Mouse (Mus musculus) myocyte (in vitro differentiated cells): Measurements from ENCODE around the gene Iqschfp. TPM values are rescaled to one million over a fixed set of nuclear protein-coding genes. Genes with fewer than 3 reads are reported as not detected.

ENCODE experiments used
- H3K27me3 ChIP-seq: one replicate; pipeline ENCODE4 v1.6.1; 2011; ENCODE audit not compliant: control insufficient read depth, insufficient read depth, insufficient read length
- H3K36me3 ChIP-seq: one replicate; pipeline ENCODE4 v1.6.1; 2011; ENCODE audit not compliant: control insufficient read depth, insufficient read depth
- H3K4me2 ChIP-seq: one replicate; pipeline ENCODE4 v1.6.1; 2011; ENCODE audit warnings: low read depth, control low read depth
- H3K4me3 ChIP-seq: one replicate; pipeline ENCODE4 v1.5.1; 2011; ENCODE audit warnings: mild to moderate bottlenecking, control low read depth, moderate library complexity
- H3K79me2 ChIP-seq: one replicate; pipeline ENCODE4 v1.6.1; 2011; ENCODE audit not compliant: control insufficient read depth, insufficient read depth
- H3ac ChIP-seq: one replicate; pipeline ENCODE4 v1.6.1; 2011; ENCODE audit not compliant: control insufficient read depth, insufficient read length
- CEBPB ChIP-seq: IDR thresholded peaks from 2 replicates; pipeline ENCODE4 v1.6.1; 2011; ENCODE audit warnings: mild to moderate bottlenecking, moderate library complexity; ENCODE audit not compliant: poor library complexity, insufficient read depth, severe bottlenecking
- E2F4 ChIP-seq: IDR thresholded peaks from one replicate; pipeline ENCODE4 v1.6.1; 2011; ENCODE audit warnings: mild to moderate bottlenecking, control low read depth, moderate library complexity; ENCODE audit not compliant: insufficient read depth
- MAX ChIP-seq: IDR thresholded peaks from one replicate; pipeline ENCODE4 v1.6.1; 2011; ENCODE audit warnings: low read depth, mild to moderate bottlenecking, control low read depth
- MYOD1 ChIP-seq, 3 experiments: IDR thresholded peaks; one replicate each; pipeline ENCODE4 v1.6.1; 2011; ENCODE audit warnings: control low read depth in 2 of 3, low read depth in 2 of 3, mild to moderate bottlenecking in 2 of 3, moderate library complexity in 1 of 3; ENCODE audit not compliant: insufficient read length in 2 of 3, control insufficient read depth in 1 of 3
- MYOG ChIP-seq, 3 experiments: IDR thresholded peaks; one replicate each; pipeline ENCODE4 v1.6.1; 2011; ENCODE audit warnings: control low read depth in 2 of 3, low read depth in 2 of 3, mild to moderate bottlenecking in 2 of 3; ENCODE audit not compliant: insufficient read length in 2 of 3, control insufficient read depth in 1 of 3, insufficient read depth in 1 of 3
- POLR2A ChIP-seq: IDR thresholded peaks from one replicate; pipeline ENCODE4 v1.6.1; 2011; ENCODE audit warnings: low read depth, mild to moderate bottlenecking, control low read depth, moderate library complexity; ENCODE audit not compliant: insufficient read length
- POLR2AphosphoS2 ChIP-seq: IDR thresholded peaks from one replicate; pipeline ENCODE4 v1.6.1; 2011; ENCODE audit warnings: low read depth, control low read depth; ENCODE audit not compliant: insufficient read length
- REST ChIP-seq: IDR thresholded peaks from one replicate; pipeline ENCODE4 v1.6.1; 2011; ENCODE audit warnings: mild to moderate bottlenecking, control low read depth, moderate library complexity; ENCODE audit not compliant: insufficient read depth, insufficient read length
- SRF ChIP-seq: IDR thresholded peaks from one replicate; pipeline ENCODE4 v1.6.1; 2011; ENCODE audit warnings: low read depth; ENCODE audit not compliant: control insufficient read depth, insufficient read length
- TCF12 ChIP-seq: IDR thresholded peaks from one replicate; pipeline ENCODE4 v1.6.1; 2011; ENCODE audit warnings: mild to moderate bottlenecking, control low read depth; ENCODE audit not compliant: poor library complexity, insufficient read depth, severe bottlenecking
- TCF3 ChIP-seq: IDR thresholded peaks from one replicate; pipeline ENCODE4 v1.6.1; 2011; ENCODE audit warnings: low read depth, control low read depth; ENCODE audit not compliant: insufficient read length
- USF1 ChIP-seq: IDR thresholded peaks from one replicate; pipeline ENCODE4 v1.6.1; 2011; ENCODE audit warnings: low read depth, mild to moderate bottlenecking, control low read depth, moderate library complexity
- polyA plus RNA-seq: library from polyadenylated mRNA; unstranded; fragments of >200 nt; fragmentation: generic; extraction: Trizol; gene quantifications from one replicate; pipeline ENCODE4 v1.2.1, GENCODE M21; 2012; ENCODE audit warnings: missing spikeins

Iqschfp gene
- polyA plus RNA-seq, 1 experiment = not detected

- H3K36me3 ChIP-seq = no peaks in the 10 kb centered on the region
- no peak for TF ChIP-seq MYOD1 (IDR thresholded peaks at IDR 0.05; ENCODE audit: control insufficient read depth in 1 of 3, insufficient read length in 2 of 3, low read depth in 2 of 3)
- no peak overlapping the region for H3K4me2 ChIP-seq
- no peak overlapping the region for H3ac ChIP-seq
- no peaks in the 10 kb centered on the region for H3K79me2 ChIP-seq
- H3K4me3 ChIP-seq = no peak overlapping the region
- no peaks in the 10 kb centered on the region for H3K27me3 ChIP-seq
Measured at GRCm38 (mm10) chr3:68487621-68488020, 595.6 kb downstream of the Iqschfp start.

DNA sequence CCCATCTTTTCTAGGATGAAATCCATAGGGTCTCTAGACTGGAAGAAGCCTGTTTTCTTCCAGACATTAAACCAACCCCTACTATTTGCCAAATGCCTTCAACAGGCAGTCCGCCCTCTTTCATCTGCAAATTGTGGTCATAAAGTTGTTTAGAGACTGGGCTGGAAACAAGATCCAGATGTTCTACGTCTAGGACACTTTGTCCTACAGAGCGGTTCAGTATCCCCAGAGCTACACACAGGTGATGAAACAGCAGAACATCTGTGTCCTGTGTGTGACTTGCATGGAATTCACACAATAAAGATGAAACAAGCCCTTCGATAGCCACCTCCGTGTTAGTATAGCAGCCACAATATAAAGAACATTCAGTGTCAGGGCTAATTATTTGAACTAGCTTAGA is 596.3 kb downstream of the Iqschfp start:
- Histone ChIP-seq H3K4me2 (no peak overlapping the region), H3K36me3 (no peaks in the 10 kb centered on the region), H3K4me3 (no peak overlapping the region), H3K27me3 (no peaks in the 10 kb centered on the region), H3K79me2 (no peaks in the 10 kb centered on the region), H3ac (no peak overlapping the region)
- TF ChIP-seq REST (no peak), SRF (no peak)

DNA sequence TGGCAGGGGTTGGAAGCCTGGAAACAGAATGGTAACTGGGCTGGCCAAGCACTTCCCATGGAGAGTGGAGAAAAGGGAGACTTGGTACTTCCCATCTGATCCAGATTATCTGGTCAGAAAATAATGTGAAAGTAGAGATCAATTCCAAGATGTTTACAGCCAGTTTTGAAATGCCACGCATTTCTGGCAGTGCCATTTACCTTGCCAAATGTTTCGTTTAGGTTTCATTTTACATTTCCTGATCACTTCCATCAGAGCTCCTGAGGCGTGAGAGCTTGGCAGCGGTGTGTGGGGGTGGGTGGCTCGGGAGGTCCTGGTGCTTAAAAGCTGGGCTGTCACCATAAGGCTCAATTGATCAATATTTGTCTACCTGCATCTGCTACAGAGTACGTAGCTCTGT is 599.5 kb downstream of the Iqschfp start:
- Histone ChIP-seq H3K79me2 (peaks cover 10% of the 10 kb centered on the region), H3K36me3 (no peaks in the 10 kb centered on the region), H3K4me2 (no peak overlapping the region), H3K4me3 (no peak overlapping the region), H3K27me3 (no peaks in the 10 kb centered on the region), H3ac (no peak overlapping the region)
- TF ChIP-seq POLR2AphosphoS2 = no peak
- TF ChIP-seq MYOG (IDR thresholded peaks at IDR 0.05; ENCODE audit: control insufficient read depth in 1 of 3, insufficient read depth in 1 of 3, insufficient read length in 2 of 3, low read depth in 2 of 3) = no peak
- no peak for TF ChIP-seq MYOD1 (IDR thresholded peaks at IDR 0.05; ENCODE audit: control insufficient read depth in 1 of 3, insufficient read length in 2 of 3, low read depth in 2 of 3)
- no peak for TF ChIP-seq CEBPB
- TF ChIP-seq TCF3 = no peak
- TF ChIP-seq E2F4 = no peak
- no peak for TF ChIP-seq REST
- TF ChIP-seq TCF12 = no peak
- no peak for TF ChIP-seq SRF
- TF ChIP-seq POLR2A = no peak
- TF ChIP-seq MAX = no peak
- TF ChIP-seq USF1 = no peak

DNA sequence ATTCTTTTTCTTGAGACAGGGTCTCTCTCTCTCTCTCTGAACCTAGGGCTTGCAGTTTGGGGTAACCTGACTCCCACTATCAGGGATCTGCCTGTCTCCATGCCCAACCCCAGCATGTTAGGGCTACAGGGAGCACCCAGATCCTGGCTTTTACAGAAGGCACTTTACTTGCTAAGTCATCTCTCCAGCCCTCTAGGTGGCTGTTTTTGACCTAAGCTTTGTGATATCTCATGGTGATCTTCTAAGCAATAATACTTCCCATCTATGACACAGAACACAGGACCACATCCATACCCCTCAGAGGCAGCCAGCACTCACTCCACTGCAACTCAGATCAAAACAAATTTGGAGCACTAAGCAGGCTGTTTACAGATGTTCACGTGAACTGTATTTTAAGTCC is 600.0 kb downstream of the Iqschfp start:
- H3ac ChIP-seq = no peak overlapping the region
- peaks cover 16% of the 10 kb centered on the region for H3K79me2 ChIP-seq
- TF ChIP-seq E2F4 (no peak), CEBPB (no peak), REST (no peak), SRF (no peak), TCF12 (no peak), POLR2A (no peak)
- H3K36me3 ChIP-seq = no peaks in the 10 kb centered on the region
- peak overlapping the region; percentile 71 for H3K4me2 ChIP-seq
- H3K4me3 ChIP-seq = peak overlapping the region; percentile 91
- no peaks in the 10 kb centered on the region for H3K27me3 ChIP-seq

DNA sequence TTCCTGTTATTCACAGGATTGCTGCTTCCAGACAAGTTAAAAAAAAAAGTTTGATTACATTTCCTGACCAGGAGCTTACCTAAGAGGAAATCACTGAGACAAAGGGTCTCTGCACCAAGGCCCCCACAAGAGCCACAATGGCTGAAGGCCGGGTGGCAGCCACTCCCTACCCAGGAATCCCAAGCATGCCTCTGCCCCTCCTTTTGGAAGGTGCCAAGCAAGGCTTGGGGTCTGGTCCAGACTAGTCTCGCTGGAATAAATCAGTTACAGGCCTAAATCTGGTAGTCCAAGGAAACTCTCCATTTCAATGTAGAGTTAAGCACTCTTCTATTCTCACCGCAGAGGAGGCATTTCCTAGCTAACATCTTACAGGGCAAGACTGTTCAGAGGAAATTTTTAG is 600.5 kb downstream of the Iqschfp start:
- no peak overlapping the region for H3ac ChIP-seq
- TF ChIP-seq MYOD1 (IDR thresholded peaks at IDR 0.05; ENCODE audit: control insufficient read depth in 1 of 3, insufficient read length in 2 of 3, low read depth in 2 of 3) = no peak
- H3K36me3 ChIP-seq = no peaks in the 10 kb centered on the region
- peak overlapping the region; percentile 71 for H3K4me2 ChIP-seq
- H3K27me3 ChIP-seq = no peaks in the 10 kb centered on the region
- peak overlapping the region; percentile 91 for H3K4me3 ChIP-seq
- peaks cover 20% of the 10 kb centered on the region for H3K79me2 ChIP-seq

DNA sequence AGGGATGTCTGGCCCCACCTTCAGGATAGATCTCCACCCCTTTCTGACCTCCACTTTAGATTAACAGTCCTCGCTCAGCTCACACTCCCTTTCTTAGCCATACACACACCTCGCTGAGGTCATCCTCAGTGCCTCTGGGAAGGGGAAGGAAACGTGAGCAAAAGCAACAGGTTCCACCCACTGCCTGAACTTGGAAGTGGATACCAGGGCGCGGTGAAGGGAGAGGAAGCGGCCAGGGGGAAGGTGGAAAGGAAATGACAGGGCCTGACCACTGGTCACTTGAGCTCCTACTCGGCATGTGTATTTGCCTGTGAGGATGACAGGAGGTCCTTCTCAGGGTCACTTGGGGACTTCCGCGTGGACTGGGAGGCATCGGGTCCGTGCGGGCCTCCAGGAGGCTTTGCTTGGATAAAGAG is 601.1 kb downstream of the Iqschfp start:
- Histone ChIP-seq H3ac (peak overlapping the region; percentile 89), H3K79me2 (peaks cover 27% of the 10 kb centered on the region), H3K4me2 (peak overlapping the region; percentile 71), H3K27me3 (no peaks in the 10 kb centered on the region), H3K4me3 (peak overlapping the region; percentile 91), H3K36me3 (no peaks in the 10 kb centered on the region)
- TF ChIP-seq MYOG (IDR thresholded peaks at IDR 0.05; ENCODE audit: control insufficient read depth in 1 of 3, insufficient read depth in 1 of 3, insufficient read length in 2 of 3, low read depth in 2 of 3) = no peak
- peak; percentile 56 for TF ChIP-seq POLR2A
